Mouse (Mus musculus): Measurements from ENCODE around the gene Zan.

Gene Zan

GRCm38 (mm10) chr5:137419105-137419504 lies 57.8 kb downstream of the Zan start:
- DNase-seq (ENCODE audit: low spot score in 2 of 2), result no peak

DNA sequence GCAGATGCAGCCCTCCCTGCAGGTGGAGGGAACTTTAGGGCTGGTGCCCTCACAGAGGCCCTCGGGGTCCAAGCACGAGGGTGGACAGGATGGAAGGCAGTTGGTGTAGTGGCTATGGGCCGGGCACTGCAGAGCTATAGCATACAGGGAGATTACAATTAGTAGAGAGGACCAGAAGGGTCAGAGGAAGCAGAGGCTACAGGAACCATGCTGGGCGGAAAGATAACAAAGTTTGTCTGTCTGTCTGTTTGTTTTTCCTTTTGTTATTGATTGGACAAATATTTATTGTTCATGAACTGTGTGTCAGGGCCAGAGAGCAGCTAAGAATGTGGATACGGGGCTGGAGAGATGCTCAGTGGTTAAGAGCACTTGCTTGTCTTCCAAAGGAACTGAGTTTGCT lies 62.6 kb downstream of the Zan start:
- DNase-seq (ENCODE audit: low spot score in 2 of 2), result no peak

DNA sequence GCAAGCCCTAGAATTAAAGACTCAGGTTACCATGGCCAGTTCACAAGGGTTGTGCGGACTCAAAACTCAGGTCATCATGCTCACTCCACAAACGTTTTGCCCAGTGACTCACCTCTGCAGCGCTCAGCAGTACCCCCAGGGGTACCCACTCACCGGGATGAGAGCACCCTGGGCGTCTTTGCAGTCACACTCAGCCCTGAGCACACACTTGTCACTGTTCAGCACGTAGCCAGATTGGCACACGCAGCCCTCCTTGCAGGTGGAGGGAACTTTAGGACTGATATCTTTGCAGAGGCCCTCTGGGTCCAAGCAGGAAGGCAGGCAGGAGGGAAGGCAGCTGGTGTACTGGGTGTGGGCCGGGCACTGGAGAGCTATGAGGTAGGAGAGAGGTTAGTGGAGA lies 65.6 kb downstream of the Zan start:
- DNase-seq (ENCODE audit: low spot score in 2 of 2), result no peak

- DNase-seq (ENCODE audit: low spot score in 2 of 2), result no peak
Observed at GRCm38 (mm10) chr5:137410549-137410948, 66.3 kb downstream of the Zan start.

DNA sequence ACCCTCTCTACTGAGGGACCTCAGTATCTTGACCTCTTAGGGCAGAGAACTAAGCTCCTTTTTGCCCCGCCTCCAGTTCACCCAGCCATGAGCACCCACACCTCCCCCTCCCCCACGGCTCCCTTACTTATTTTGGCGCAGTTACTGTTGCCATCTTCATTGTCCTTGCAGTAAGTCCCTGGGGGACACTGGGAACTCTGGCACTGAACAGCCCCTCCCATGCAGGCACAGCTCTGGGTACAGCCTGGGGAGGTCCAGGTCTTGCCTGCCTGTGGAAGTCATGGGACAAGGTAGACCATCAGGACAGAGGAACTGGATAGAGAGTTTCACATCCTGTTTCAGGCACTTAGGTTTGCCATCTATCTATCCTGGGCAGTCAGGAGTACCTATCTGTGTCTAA lies 66.8 kb downstream of the Zan start:
- no peak for DNase-seq (ENCODE audit: low spot score in 2 of 2)

GRCm38 (mm10) chr5:137409451-137409850 lies 67.4 kb downstream of the Zan start:
- DNase-seq (ENCODE audit: low spot score in 2 of 2), result no peak

DNA sequence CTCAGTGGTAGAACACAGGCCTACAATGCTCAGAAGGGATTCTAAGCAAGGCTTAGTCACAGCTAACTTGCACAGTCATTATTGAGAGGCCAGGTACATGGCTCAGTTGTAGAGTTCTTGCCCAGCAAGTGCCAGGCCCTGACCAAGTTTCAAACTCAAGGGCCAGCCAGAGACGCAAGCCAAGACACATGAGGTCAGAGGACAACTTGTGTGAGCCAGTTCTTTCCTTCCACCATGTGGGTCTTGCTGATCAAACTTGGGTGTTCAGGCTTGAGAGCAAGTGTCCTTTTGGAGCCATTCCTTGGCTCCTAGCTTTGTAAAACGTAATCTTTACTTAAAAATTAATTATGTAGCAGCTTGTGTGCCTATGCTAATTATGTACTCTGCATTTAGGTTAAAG lies 72.8 kb downstream of the Zan start:
- DNase-seq (ENCODE audit: low spot score in 2 of 2), result no peak

GRCm38 (mm10) chr5:137394456-137394855 lies 82.4 kb downstream of the Zan start:
- DNase-seq (ENCODE audit: low spot score in 2 of 2), result no peak

DNA sequence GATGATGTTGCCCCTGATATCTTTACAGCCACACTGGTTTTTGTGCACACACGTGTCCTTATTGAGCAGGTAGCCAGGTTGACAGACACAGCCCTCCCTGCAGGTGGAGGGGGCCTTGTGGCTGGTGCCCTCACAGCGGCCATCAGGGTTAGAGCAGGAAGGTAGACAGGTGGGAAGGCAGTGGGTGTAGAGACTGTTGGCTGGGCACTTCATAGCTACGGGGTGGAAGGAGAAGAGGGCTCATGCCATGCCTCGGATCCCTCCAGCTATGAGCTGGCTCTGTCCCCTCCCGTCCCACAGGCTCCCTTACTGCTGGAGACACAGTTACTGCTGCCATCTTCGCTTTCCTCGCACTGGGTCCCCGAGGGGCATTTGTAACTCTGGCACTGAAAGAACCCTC lies 85.2 kb downstream of the Zan start:
- DNase-seq (ENCODE audit: low spot score in 2 of 2), result no peak

GRCm38 (mm10) chr5:137386712-137387111 lies 90.2 kb downstream of the Zan start:
- DNase-seq (ENCODE audit: low spot score in 2 of 2), result no peak

DNA sequence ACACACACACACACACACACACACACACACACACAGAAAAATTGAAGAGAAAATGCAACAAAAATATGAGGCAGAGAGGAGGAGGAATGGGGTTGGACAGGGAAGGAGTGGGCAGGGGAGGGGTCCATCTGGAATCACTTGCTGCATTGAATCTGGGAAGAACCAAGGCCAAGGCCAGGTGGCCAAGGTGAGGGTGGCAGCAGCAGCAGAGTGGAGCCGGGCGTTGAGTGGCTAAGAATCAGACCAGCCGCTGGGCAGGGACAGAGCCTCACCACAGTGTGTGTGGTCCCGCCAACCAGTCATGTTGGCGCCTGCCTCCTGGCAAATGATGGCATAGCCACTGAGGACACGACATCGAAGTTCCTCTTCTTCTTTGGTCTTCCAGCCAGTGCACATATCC lies 93.4 kb downstream of the Zan start:
- no peak for DNase-seq (ENCODE audit: low spot score in 2 of 2)

GRCm38 (mm10) chr5:137381152-137381551 lies 95.7 kb downstream of the Zan start:
- DNase-seq (ENCODE audit: low spot score in 2 of 2), result peak; percentile 42 to 70

- DNase-seq (ENCODE audit: low spot score in 2 of 2), result no peak
Observed at GRCm38 (mm10) chr5:137377603-137378002, 99.3 kb downstream of the Zan start.

GRCm38 (mm10) chr5:137377176-137377575 lies 99.7 kb downstream of the Zan start:
- DNase-seq (ENCODE audit: low spot score in 2 of 2), result no peak

GRCm38 (mm10) chr5:137376722-137377121 lies 100.1 kb downstream of the Zan start:
- no peak for DNase-seq (ENCODE audit: low spot score in 2 of 2)

DNA sequence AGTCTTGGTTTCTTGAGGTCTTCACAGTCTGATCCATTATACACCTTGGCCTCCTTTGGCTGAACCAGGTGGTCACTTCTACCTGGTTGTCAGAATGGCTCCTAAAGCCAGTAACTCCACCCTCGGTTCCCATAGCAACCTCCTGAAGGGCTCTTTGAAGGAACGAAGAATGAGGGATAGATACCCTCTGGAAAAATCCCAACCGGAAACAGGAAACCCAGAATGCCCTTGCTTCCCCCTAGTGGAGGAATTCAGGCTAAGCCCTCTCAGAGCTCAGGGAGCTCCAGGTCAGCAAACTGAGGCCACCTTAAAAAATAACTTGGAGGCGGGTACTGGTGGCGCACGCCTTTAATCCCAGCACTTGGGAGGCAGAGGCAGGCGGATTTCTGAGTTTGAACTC lies 100.7 kb downstream of the Zan start:
- DNase-seq (ENCODE audit: low spot score in 2 of 2), result no peak

GRCm38 (mm10) chr5:137375627-137376026 lies 101.2 kb downstream of the Zan start:
- DNase-seq (ENCODE audit: low spot score in 2 of 2), result no peak

GRCm38 (mm10) chr5:137374521-137375080 lies 102.3 kb downstream of the Zan start:
- DNase-seq (ENCODE audit: low spot score in 2 of 2), result no peak

DNA sequence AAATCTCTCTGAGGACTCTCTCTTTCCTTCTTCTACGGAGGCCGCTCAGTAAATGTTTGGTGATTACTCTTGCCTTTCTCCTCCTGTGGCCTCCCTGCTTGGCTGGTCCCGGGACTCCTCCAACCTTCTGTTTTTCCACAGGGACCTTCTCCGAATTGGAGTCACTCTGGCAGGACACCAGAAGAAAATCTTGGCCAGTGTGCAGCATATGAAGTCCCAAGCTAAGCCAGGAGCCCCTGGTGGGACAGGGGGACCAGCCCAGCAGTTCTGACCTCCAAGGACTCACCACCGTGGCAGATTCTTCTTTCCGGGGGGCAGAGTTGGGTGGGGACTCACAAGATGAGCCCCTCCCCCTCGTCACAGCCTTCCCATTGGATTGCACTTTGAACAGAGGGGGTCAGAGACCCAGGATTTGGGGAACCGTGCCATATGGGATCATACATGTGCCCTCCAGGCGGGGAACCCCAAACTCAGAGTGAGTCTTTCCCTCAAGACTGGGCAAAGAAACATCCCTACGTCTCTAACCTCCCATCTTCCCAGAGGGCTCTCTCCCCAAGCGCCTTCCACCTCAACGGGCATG lies 103.4 kb downstream of the Zan start:
- no peak for DNase-seq (ENCODE audit: low spot score in 2 of 2)

- DNase-seq (ENCODE audit: low spot score in 2 of 2), result no peak
Observed at GRCm38 (mm10) chr5:137369665-137370064, 107.2 kb downstream of the Zan start.

- DNase-seq (ENCODE audit: low spot score in 2 of 2), result peak in 1 of 2 experiments; percentile 35
Observed at GRCm38 (mm10) chr5:137358382-137358781, 118.5 kb downstream of the Zan start.

DNA sequence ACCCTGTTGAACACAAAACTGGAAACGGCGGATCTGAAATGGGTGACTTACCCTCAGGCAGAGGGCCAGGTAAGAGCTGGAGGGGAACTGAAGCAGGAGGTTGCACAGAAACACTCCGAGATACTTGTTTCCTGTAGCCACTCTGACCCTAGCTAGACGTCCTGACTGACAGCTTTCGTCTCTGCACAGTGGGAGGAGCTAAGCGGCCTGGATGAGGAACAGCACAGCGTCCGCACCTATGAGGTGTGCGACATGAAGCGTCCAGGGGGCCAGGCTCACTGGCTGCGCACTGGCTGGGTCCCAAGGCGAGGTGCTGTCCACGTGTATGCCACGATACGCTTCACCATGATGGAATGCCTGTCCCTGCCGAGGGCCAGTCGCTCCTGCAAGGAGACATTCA lies 122.8 kb downstream of the Zan start:
- no peak for DNase-seq (ENCODE audit: low spot score in 2 of 2)

- DNase-seq (ENCODE audit: low spot score in 2 of 2), result no peak
Observed at GRCm38 (mm10) chr5:137352011-137352975, 124.6 kb downstream of the Zan start.
